Mouse (Mus musculus): ENCODE data around the gene Ip6k3.

Ip6k3 gene

GRCm38 (mm10) chr17:27182401-27182800 is 14.8 kb upstream of the Ip6k3 start:
- DNase-seq (ENCODE audit: low spot score in 2 of 2) = no peak

- no peak for DNase-seq (ENCODE audit: low spot score in 2 of 2)
Measured at GRCm38 (mm10) chr17:27181666-27182065, 14.1 kb upstream of the Ip6k3 start.

- DNase-seq (ENCODE audit: low spot score in 2 of 2) = no peak
Measured at GRCm38 (mm10) chr17:27179681-27180280, 12.2 kb upstream of the Ip6k3 start.

GRCm38 (mm10) chr17:27178427-27179177 is 11.0 kb upstream of the Ip6k3 start:
- DNase-seq (ENCODE audit: low spot score in 2 of 2) = no peak

- no peak for DNase-seq (ENCODE audit: low spot score in 2 of 2)
Measured at GRCm38 (mm10) chr17:27178019-27178418, 10.4 kb upstream of the Ip6k3 start.

DNA sequence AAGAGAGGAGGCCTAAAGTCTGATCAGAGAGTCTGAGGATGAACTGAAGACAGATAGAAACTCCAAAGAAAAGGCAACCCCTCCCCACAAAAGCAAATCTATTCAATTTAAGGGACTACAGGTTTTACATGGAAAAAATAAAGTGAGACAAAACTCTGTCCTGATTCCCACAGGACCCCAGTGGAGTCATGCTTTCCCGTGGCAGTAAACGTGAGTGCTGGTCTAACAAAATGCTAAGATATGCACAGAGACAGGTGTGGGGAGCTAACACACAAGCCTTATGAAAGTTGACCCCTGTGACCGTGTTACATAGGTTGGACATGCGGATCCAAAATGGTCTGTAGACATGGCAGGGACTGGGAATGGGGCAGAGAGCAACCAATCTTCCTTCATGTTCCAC is 9.2 kb upstream of the Ip6k3 start:
- DNase-seq (ENCODE audit: low spot score in 2 of 2) = no peak

GRCm38 (mm10) chr17:27176287-27176686 is 8.7 kb upstream of the Ip6k3 start:
- no peak for DNase-seq (ENCODE audit: low spot score in 2 of 2)

DNA sequence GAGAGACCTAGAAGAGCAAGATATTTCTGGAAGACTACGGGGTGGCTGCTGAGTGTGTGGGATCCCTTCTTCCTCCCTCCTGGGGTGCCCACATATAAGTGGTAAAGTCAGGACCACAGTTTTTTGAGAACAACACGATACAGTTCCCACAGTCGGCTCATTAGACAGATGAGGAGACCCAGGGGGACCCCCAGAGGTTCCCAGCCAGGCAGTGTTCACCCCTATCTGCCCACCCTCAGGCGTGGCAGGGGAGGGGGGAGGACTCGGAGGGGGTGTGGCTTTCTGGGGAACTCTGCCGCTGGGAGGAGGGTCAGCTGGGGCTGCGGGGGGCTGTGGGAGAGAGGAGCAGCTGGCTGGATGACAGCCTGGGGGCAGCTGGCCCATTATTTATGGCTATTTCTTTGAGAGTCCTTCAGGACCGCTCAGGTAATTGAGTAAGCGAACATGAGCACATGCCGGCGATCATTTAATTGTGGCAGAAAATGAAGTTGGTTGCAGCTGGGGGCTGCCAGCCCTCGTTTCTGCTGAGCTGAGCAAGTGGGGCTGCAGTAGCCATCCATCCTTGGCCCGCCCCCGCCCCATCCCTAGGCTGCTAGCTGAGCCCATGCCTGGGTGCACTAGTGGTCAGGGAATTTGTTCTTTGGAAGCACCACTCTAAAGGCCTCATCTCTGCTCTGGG is 7.7 kb upstream of the Ip6k3 start:
- no peak for DNase-seq (ENCODE audit: low spot score in 2 of 2)

DNA sequence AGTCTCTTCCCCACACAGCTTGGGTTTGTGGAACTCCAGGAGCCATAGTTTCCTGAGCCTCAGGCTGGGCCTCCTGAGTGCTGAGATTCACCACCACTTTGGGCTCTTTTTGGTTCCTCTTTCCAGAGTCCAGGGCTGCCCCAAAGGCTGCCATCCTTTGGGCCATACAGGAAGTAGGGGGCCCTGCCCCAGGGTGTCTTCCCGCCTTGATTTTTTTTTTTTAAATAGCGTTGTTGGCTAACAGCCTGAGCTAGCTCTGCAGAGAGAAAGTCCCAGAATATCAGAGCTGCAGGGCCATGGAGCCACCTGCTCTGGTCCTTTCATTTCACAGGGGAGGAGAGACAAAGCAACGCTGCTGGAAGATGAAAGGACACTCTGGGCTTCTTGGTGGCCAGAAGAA is 6.1 kb upstream of the Ip6k3 start:
- DNase-seq (ENCODE audit: low spot score in 2 of 2) = no peak

DNA sequence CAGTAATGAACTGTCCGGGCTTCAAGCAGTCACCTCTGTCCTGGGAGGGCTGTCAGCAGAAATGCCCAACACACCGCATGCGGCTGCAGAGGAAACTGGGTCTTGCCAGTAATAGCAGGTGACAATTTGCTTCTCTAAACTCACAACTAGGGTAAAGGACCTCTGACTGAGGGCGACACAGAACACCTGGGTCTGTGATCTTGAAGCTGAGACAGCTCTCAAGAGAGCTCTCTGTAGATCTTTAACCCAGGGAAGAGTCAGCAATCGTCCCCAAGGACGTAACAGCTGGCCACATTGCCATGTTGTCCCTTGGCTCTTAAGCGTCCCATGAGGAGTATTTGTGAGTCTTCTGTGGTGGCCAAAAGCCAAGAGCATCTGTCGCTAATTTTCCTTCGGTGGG is 4.9 kb upstream of the Ip6k3 start:
- no peak for DNase-seq (ENCODE audit: low spot score in 2 of 2)

DNA sequence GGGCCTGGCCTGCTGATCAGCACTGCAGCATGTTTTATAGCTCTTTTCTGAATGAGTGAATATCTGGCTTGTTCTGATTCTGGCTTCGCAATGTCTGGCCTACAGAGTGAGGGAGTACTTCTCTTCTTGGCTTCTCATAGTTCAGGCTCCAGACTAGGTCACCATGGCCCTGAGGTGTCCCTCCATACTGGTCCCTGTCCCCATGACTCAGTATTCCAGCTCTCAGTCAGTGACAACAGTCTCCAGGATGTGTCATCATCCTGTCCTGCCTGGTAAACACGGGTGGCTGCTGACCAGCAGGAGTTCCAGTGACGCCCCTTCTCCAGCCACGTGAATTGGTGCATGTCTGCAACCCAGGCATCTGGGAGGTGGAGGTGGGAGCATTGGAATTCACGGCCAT is 3.5 kb upstream of the Ip6k3 start:
- no peak for DNase-seq (ENCODE audit: low spot score in 2 of 2)

DNA sequence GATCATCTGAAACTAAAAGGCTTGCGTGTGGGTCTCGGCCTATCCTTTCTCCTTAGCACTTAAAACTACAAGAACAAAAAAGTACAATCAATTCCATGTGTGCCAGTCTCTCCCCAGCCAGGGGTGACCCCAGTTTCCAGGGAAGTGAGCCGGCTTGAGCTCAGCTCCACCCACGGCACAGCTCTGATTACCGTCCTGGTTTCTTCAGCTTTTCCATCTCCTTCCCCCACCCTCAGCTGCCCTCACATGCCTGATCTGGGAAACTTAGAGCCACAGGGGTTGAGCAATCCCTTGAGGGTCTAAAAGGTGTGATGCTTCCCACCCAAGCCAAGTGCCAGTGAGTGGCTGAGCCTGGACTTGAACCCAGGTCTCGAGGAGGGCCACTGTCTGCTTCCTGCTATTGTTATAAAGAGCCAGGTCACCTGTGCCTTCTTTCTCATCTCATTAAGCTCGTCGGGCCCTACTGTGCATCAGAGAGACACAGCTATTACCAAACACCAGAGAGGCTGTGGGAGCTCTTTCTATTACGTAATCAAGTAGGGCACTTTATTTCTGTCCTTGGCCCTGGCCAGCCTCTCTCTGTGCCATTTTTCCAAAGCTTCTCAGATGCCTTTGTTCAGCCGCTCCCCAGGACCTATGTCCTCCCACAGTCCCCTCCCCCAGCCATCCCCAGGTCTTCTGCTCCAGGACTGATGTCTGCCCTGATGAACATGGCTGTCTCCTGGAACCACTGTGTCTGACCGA is 2.5 kb upstream of the Ip6k3 start:
- no peak for DNase-seq (ENCODE audit: low spot score in 2 of 2)

- DNase-seq (ENCODE audit: low spot score in 2 of 2) = no peak
Measured at GRCm38 (mm10) chr17:27168569-27168968, 974 bp upstream of the Ip6k3 start.

- no peak for DNase-seq (ENCODE audit: low spot score in 2 of 2)
Measured at GRCm38 (mm10) chr17:27166901-27167300, 694 bp downstream of the Ip6k3 start.

GRCm38 (mm10) chr17:27165054-27165773 is 2.4 kb downstream of the Ip6k3 start:
- DNase-seq (ENCODE audit: low spot score in 2 of 2) = no peak

- no peak for DNase-seq (ENCODE audit: low spot score in 2 of 2)
Measured at GRCm38 (mm10) chr17:27160905-27161304, 6.7 kb downstream of the Ip6k3 start.

DNA sequence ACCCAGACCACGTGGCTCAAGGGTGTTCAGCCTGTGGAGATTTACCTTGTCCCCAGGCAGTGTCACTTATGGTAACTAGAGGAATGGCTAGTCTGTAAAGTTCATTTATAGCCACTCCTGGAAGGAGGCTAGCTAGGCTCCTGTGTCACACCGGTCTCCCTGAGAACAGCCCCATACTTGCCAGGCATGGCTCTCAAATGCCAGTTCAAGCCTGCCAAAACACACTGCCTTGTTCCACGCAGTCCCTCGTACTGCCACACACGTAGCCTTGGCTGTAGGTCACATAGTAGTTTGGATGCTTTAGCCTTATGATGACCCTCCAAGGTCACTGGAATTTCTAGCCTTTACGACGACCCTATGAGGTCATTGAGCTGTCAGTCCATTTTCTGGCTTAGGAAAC is 8.4 kb downstream of the Ip6k3 start:
- no peak for DNase-seq (ENCODE audit: low spot score in 2 of 2)

DNA sequence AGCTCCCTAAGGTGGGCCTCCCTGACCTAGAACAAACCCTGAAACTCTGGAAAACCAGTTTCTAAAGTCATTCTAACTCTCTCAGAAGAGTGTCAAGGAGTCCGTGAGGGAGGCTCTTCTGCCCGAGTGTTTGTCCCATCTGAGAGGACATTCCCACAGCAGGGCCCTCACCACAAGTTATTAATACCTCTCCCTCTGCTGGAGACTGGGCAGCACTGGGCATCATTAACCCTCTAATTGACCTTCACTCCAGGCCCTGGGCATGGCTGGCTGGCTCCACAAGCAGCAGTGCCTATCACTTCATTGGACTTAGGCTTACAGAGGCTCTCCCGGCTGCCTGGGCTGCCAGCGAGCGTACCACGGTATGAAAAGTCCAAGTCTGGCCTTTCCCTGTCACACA is 9.2 kb downstream of the Ip6k3 start:
- no peak for DNase-seq (ENCODE audit: low spot score in 2 of 2)

DNA sequence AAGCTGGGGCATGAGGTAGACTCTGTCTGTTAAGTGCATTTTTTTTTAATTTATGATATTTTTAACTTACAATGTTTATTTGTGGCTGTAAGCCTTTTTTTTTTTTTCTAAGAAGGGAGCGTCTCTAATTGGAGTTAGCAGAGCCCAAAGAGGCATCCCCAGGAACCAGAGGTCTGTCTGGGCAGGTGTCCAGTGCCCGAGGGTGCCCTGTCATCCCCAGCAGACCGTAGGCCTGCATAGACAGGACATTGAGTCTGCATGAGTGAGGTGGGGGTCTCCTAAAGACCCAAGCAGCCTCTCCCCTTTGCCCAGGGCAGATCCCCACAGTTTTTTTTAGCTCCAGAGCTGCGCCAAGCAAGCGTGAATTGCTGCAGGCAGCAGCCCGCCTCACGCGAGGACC is 11.8 kb downstream of the Ip6k3 start:
- DNase-seq (ENCODE audit: low spot score in 2 of 2) = no peak

- no peak for DNase-seq (ENCODE audit: low spot score in 2 of 2)
Measured at GRCm38 (mm10) chr17:27154881-27155280, 12.7 kb downstream of the Ip6k3 start.

DNA sequence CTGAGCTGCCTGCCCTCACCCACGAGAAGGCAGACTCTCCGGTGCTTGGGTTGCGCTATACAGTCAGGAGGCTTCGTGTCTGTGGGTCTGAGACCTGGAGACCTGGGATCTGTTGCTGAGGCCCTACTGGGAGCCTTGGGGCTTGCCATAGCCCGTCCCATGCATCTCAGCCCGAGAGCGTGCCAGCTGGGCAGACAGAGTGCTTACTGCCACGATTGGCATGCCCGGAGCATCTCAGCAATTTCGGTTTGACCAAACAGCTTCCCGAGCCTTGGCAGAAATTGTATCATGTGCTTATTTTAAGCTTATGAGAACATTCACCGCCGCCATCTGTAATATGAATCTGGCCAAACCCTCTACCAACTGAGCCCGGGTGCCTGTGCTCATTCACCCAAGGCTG is 13.3 kb downstream of the Ip6k3 start:
- no peak for DNase-seq (ENCODE audit: low spot score in 2 of 2)

DNA sequence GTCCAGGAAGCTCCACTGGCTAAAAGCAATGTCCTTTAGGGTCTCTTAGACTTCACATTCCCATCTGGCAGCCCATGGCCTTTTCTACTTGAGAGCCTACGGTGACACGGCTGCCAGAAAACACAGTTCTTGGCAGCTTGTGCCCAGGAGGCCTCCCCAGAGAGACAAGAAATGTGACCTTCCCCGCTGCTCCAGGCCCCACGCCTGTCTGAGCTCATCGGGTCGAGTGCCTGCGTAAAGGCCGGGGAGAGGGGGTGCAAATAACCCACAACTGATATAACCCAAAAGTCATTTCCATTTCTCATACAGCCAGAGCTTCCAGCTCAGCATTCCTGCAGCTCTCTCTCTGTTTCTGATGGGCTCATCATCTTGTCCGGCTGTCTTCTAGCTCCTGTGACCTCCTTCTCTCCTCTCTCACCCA is 13.8 kb downstream of the Ip6k3 start:
- no peak for DNase-seq (ENCODE audit: low spot score in 2 of 2)

Data from spleen, postnatal 10 days (tissue).